Mouse (Mus musculus): ENCODE results near the gene Krt84. TPM values are rescaled to one million over a fixed set of nuclear protein-coding genes. Genes with fewer than 3 reads are reported as not detected.

Gene Krt84
- total RNA-seq, 4 experiments from 2014 or later = not detected

DNA sequence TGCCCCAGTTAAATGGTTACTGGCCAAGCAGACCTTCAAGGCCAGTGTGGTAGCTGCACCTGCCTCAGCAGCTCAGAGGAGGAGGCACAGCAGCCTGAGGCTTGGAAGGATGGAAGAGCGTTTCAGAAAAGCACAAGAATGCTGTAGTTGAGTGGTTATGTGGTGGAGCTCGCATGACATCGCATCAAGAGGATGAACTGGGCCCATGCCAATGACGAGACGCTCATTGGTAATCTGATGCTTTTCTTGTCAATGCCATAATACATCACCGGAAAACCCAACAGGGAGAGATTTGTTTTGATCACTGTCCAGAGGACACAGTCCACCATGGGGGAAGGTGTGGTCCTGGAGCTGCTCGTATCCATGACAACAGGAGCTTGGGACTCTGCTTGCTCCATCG lies 37.4 kb downstream of the Krt84 start:
- DNase-seq = no peak

DNA sequence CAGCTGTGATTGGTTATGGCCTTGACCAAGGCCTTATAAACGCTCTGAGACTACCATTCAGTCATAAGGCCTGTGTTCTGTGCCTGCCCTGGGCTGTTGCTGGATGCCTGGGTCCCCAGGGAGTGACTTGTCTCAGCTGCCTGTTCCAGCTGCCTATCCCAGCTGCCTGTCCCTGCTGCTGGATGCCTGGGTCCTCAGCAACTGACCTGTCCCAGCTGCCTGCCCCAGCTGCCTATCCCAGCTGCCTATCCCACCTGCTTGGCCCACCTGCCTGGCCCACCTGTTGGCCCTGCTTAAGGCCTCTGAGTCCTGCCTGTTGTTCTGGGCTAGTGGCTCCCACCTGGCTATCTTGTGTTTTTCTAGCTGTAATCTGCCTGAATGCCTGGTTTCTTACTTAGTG lies 38.4 kb downstream of the Krt84 start:
- DNase-seq = no peak

GRCm38 (mm10) chr15:101493713-101494112 lies 38.9 kb downstream of the Krt84 start:
- DNase-seq = no peak

DNA sequence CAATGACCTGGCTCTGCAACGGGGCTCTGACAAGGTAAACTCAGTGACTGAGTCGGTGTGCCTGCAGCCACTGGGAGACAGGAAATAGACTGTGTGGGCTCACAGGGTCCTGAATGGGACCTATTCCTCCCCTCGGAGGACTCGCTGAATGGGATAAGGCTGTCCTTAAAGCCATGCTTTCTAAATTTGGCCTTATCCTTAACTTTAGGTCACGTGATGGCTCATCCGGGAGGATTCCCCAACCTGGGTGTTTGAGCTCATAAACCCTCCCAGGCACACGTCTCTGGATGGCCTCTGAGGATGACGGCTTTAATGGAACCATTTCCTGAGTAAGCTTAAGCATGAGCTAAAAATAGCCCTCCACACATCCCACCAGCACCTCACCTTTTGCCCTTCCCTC lies 39.9 kb downstream of the Krt84 start:
- no peak for DNase-seq

DNA sequence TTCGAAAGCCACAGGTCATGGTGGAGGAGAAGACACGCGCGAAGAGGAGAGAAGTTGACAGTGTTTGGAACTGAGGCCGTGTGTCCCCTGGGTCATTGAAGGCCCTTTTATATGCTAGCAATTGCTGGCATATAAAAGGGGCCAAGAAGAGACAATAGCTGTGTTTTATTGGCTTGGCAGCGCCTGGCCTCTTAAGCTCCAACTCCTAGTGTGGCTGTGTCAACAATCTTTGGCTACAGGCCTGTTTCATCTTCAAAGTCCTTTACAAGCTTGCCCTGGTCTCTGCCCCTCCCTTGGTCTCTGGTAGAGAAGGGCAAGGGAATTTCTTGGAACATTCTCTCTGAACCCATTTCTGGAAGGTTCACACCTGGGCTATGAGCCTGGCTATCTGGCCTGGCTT lies 41.2 kb downstream of the Krt84 start, which contains the start of gene Krt83:
Gene Krt83, minus strand, starts transcription at position 82 of the 400 bp plus-strand sequence.
- no peak for DNase-seq

- DNase-seq = no peak
Measured at GRCm38 (mm10) chr15:101485911-101486635, 46.5 kb downstream of the Krt84 start.

DNA sequence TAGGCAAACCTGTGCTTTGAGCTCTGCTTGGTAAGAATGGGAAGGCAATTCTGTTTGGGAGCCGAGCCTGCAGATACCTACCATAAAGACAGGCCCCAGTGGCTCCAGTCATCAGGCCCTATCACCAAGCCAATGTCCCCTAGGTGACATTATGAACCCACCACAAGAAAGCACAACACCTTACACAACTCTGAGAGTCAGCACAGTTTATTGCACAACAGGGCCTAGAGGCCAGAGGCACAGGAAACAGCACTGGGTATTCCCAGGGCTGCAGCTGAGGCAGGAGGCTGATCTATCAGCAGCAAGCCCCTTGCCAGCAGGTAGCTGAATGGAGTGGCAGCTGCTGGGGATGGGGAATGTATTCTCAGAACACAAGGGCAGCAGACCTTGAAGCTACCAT lies 47.7 kb downstream of the Krt84 start:
- no peak for DNase-seq

GRCm38 (mm10) chr15:101483646-101484045 lies 49.0 kb downstream of the Krt84 start:
- no peak for DNase-seq

DNA sequence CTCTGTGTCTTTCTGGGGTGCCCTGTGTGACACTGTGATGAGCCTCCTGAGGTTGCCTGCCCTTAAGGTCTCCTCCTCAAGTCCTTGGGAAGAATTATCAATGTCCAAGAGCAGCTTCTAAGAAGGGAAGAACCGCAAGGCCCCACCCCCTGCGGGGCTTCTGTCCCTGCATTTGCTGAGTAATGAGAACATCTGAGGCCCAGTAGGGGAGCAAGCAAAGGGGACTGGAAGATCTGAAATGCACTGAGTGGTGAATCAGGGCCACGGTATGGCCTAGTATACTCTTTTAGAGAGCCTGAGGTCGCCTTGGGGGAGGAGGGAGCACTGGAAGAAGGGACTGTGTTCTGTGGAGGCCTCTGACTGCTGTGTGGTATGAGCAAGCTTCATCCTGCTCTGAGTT lies 50.6 kb downstream of the Krt84 start:
- no peak for DNase-seq

- no peak for DNase-seq
Measured at GRCm38 (mm10) chr15:101479666-101480060, 53.0 kb downstream of the Krt84 start.

DNA sequence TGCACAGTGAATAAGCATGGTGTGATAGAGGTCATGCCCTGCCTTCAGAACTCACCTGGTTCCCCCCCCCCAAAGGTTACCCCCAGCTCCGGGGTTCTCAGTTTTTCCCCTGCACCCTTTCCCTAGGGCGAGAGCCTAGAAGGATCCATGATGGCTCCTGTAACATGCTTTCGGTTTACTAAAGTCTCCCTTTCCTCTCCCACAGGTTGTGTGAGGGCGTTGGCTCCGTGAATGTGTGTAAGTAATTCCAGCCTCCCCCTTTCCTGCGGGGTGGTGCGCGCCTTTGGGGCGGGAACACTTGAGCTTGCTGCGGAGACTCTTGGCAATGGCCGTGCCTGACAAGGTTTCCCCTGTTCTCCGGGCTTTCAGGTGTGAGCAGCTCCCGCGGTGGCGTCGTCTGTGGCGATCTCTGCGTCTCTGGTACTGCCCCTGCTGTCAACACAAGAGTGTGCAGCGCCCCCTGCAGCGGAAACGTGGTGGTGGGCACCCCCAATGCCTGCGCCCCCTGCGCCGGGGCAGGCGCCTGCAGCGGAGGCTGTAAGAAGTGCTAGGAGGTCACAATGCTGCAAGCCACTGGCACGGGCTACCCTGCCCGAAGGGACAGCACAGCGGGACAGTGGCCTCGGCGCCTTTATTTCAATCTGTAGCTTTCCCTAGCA lies 53.5 kb downstream of the Krt84 start:
- DNase-seq = no peak

Small RNAs within 50 kb of the gene (microRNA-seq; reads per million reads assigned to microRNA genes)
- gene Gm44393 (0 reads per million in 2 experiments), gene Gm44460 (0 reads per million in 2 experiments)

Other genes starting within 250 kb of the Krt84 start
- gene Atg101, start 248.5 kb downstream of the Krt84 start, total RNA-seq (2022) = 10 to 100 TPM; 31.4 to 48.9 (median 37.0) TPM
- gene 6030408B16Rik, start 239.6 kb downstream of the Krt84 start, total RNA-seq (2022) = under 1 TPM; 0.49 to 0.91 (median 0.71) TPM
- gene Krt80, start 162.7 kb downstream of the Krt84 start, total RNA-seq (2022) = 1 to 10 TPM; 7.0 to 9.8 (median 8.1) TPM
- 1 to 10 TPM; 1.1 to 3.2 (median 1.5) TPM for gene Krt7, start 121.8 kb downstream of the Krt84 start, total RNA-seq (2022)
- under 1 TPM in 1 of 4 experiments, not detected in 3; 0.17 TPM for gene Krt87, start 94.0 kb downstream of the Krt84 start, total RNA-seq (2022)
- gene Krt88, start 85.1 kb downstream of the Krt84 start, total RNA-seq (2022) = not detected
- not detected for gene Krt81, start 69.1 kb downstream of the Krt84 start, total RNA-seq (2022)
- not detected for gene Krt86, start 59.3 kb downstream of the Krt84 start, total RNA-seq (2022)
- gene Krt83, start 41.3 kb downstream of the Krt84 start, total RNA-seq (2022) = not detected
- gene Gm49425, start 15.6 kb downstream of the Krt84 start, total RNA-seq (2022) = not detected
- gene Krt82, start 17.8 kb upstream of the Krt84 start, total RNA-seq (2022) = not detected
- gene Krt90, start 30.1 kb upstream of the Krt84 start, total RNA-seq (2022) = not detected
- not detected for gene Krt75, start 41.1 kb upstream of the Krt84 start, total RNA-seq (2022)
- gene Gm5414, start 95.4 kb upstream of the Krt84 start, total RNA-seq (2022) = not detected
- gene Gm5478, start 114.6 kb upstream of the Krt84 start, total RNA-seq (2022) = not detected
- not detected for gene Krt6b, start 147.5 kb upstream of the Krt84 start, total RNA-seq (2022)
- not detected for gene Krt6a, start 161.5 kb upstream of the Krt84 start, total RNA-seq (2022)
- gene Krt5, start 180.1 kb upstream of the Krt84 start, total RNA-seq (2022) = not detected
- gene Krt71, start 210.3 kb upstream of the Krt84 start, total RNA-seq (2022) = not detected